Mouse (Mus musculus): ENCODE measurements around the gene Ptgis.

DNA sequence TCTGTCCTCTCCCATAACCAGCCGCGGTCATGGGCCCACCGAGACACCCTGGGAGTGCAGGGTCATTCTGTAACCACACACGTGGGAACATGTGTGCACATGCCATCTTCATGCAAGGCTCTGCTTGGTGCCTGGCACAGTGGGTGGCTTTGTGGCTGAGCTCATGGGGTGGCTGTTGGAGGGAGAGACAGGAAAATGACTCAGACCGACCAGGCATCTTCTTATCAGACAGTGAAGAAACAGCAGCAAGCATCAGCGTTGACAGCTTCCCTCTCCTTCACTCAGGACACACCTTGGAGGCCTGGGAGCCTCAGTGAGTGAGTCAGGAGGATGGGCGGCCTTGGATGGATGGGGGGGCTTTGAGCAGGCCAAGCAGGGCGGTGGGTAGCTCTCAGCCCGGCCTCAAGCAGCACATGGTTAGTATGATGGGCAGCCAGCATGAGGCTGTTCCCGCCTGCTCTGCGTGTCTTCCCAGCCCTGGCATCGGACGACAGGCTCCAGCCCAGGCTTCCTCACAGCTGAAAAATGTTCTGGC is 32.9 kb upstream of the Ptgis start:
- no peak for TF ChIP-seq CTCF (conservative IDR thresholded peaks at IDR 0.05; ENCODE audit: low read length)
- TF ChIP-seq NANOG (IDR thresholded peaks at IDR 0.05; ENCODE audit: borderline replicate concordance, low read length): no peak
